Mouse (Mus musculus) myocyte (in vitro differentiated cells): ENCODE measurements around the gene Klhl3.

Experiments
- E2F4 ChIP-seq: IDR thresholded peaks from one replicate; pipeline ENCODE4 v1.6.1; 2011; ENCODE audit warnings: mild to moderate bottlenecking, control low read depth, moderate library complexity; ENCODE audit not compliant: insufficient read depth
- POLR2A ChIP-seq: IDR thresholded peaks from one replicate; pipeline ENCODE4 v1.6.1; 2011; ENCODE audit warnings: low read depth, mild to moderate bottlenecking, control low read depth, moderate library complexity; ENCODE audit not compliant: insufficient read length
- SRF ChIP-seq: IDR thresholded peaks from one replicate; pipeline ENCODE4 v1.6.1; 2011; ENCODE audit warnings: low read depth; ENCODE audit not compliant: control insufficient read depth, insufficient read length
- USF1 ChIP-seq: IDR thresholded peaks from one replicate; pipeline ENCODE4 v1.6.1; 2011; ENCODE audit warnings: low read depth, mild to moderate bottlenecking, control low read depth, moderate library complexity

GRCm38 (mm10) chr13:58040112-58040511 is 73.3 kb downstream of the Klhl3 start:
- TF ChIP-seq POLR2A (no peak), SRF (no peak), USF1 (no peak), E2F4 (no peak)
